Mouse (Mus musculus) hindbrain, embryonic 13.5 days (tissue): ENCODE measurements around the gene Calcrl. TPM values are rescaled to one million over a fixed set of nuclear protein-coding genes. Genes with fewer than 3 reads are reported as not detected.

Source experiments
- ATAC-seq: fragments of 200-750 bp; cut with Nextera tagmentation; 2 replicates; pipeline ENCODE4 v1.8.0; 2017; ENCODE audit warnings: moderate TSS enrichment; ENCODE audit not compliant: low FRiP score
- H3K27ac ChIP-seq: fragments of 300-500 bp; sonication (generic); 2 replicates; pipeline ENCODE4 v1.5.1; 2015; ENCODE audit warnings: inconsistent platforms, mild to moderate bottlenecking, moderate library complexity
- H3K27me3 ChIP-seq: fragments of 300-500 bp; sonication (generic); 2 replicates; pipeline ENCODE4 v1.6.1; 2015; ENCODE audit warnings: mild to moderate bottlenecking, inconsistent platforms
- H3K36me3 ChIP-seq: fragments of 300-500 bp; sonication (generic); 2 replicates; pipeline ENCODE4 v1.6.1; 2015; ENCODE audit warnings: mild to moderate bottlenecking, inconsistent platforms
- H3K4me1 ChIP-seq: fragments of 300-500 bp; sonication (generic); replicated peaks from 2 replicates; pipeline ENCODE4 v1.6.1; 2015; ENCODE audit warnings: inconsistent platforms
- H3K4me2 ChIP-seq: fragments of 300-500 bp; sonication (generic); 2 replicates; pipeline ENCODE4 v1.6.1; 2015; ENCODE audit warnings: inconsistent platforms, mild to moderate bottlenecking, moderate library complexity
- H3K4me3 ChIP-seq: fragments of 300-500 bp; sonication (generic); 2 replicates; pipeline ENCODE4 v1.5.1; 2015; ENCODE audit warnings: mild to moderate bottlenecking, inconsistent platforms
- H3K9ac ChIP-seq: fragments of 300-500 bp; sonication (generic); 2 replicates; pipeline ENCODE4 v1.6.1; 2015; ENCODE audit warnings: mild to moderate bottlenecking, inconsistent platforms
- H3K9me3 ChIP-seq: fragments of 300-500 bp; sonication (generic); 2 replicates; pipeline ENCODE4 v1.6.1; 2016; ENCODE audit warnings: inconsistent platforms
- WGBS: fragments of 180-500 bp; shearing (Covaris S2); methylation state at CpG from one replicate; pipeline ENCODE4 v1.1.7; 2015; 5-methylcytosine and 5-hydroxymethylcytosine counted together
- polyA plus RNA-seq: library from polyadenylated mRNA; unstranded; fragments of >200 nt; fragmentation: Nextera tagmentation; extraction: Ambion mirVana; gene quantifications from 2 replicates; pipeline ENCODE4 v1.2.1, GENCODE M21; 2015

Calcrl gene
- 12.5 and 14.2 TPM in 2 replicates for polyA plus RNA-seq

DNA sequence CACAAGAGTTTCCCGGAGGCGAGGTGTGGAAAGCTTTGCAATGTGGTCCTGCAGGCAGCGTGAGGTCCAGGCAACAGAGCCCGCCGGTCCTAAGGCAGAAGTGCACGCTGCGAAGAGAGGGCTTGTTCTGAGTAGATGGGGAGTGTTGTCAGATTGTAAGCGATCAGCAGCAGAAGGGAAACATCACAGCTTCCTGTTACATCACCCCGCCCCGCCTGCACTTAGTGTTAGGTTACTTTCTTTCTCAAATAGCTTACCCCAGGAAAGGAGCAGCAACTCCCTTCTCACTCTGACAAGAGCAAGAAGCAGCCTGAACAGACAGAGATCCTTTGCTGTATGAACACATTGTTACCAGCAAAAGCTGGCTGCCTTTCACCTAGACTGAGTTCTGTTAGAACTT lies at the start of gene Calcrl:
TSS of gene Calcrl (minus strand) at position 274 of the 400 bp plus-strand sequence.
- Histone ChIP-seq H3K4me2 (peak within 1 kb of the TSS; percentile 47), H3K27me3 (no peaks in the 10 kb centered on the region), H3K27ac (no peak within 1 kb of the TSS), H3K4me3 (peak within 1 kb of the TSS; percentile 30), H3K9ac (peak within 1 kb of the TSS; percentile 31; the same call in 1 of the 2 replicates), H3K36me3 (no peaks in the 10 kb centered on the region), H3K4me1 (0 out of 2 replicates have a peak, but pooled peaks cover 2% of the 10 kb centered on the region), H3K9me3 (no peaks in the 10 kb centered on the region)
- WGBS = 1% methylated on average over 10 of the region's 10 CpGs
- 0 out of 2 replicates have a peak, but pooled peaks have one; percentile 59 for ATAC-seq

DNA sequence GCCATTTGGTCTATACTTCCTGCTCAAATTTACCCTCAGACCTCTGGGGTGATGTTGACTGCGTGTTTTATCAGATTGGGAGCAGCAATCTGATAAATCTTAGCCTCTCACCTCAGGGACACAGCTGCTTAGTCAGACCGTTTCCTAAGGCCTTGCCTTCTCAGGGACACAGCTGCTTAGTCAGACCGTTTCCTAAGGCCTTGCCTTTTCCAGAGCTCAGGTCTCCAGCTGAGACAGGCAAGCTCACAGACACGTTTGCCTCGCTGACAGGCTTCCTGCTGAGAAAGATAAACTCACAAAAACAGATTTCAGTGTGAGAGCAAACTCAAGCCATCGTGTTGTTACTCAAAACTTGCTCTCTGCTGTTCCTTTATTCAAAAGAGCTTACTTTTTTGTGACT lies 49.4 kb upstream of the Calcrl start:
- Histone ChIP-seq H3K27ac (no peak overlapping the region), H3K36me3 (no peaks in the 10 kb centered on the region), H3K27me3 (no peaks in the 10 kb centered on the region), H3K4me2 (no peak overlapping the region), H3K9me3 (no peaks in the 10 kb centered on the region), H3K9ac (no peak overlapping the region), H3K4me1 (no peaks in the 10 kb centered on the region; the same call in 1 of the 2 replicates), H3K4me3 (no peak overlapping the region)
- 10% methylated on average over 6 of the region's 6 CpGs for WGBS
- no peak for ATAC-seq

DNA sequence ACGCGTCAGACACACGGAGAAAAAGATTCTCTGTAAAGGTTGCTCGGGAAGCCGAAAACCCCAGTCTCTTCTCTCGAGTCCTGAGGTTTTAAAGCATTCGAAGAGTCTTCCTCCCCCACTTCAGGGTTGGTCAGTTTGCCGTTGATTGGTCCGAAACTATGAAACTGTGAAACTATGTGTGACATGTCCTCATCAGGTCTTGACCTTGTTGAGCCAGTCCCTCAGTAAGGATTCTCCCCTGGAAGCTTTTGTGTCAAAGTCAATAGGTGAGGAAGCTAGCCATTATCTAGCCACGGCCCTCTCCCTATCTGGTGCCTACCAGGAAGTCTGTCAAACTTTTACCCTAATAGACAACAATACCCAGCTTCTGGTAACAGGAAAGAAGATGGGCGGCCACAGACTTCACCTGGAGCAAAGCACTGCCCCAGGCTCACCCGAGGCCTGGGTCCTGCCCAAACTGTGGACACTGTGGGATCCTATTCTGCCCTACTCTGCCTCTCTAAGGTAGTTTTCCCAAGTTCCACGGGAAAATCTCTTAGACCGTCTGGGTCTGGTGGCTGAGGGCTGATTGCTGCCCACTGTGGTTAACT lies 48.8 kb upstream of the Calcrl start:
- H3K4me1 ChIP-seq = no peaks in the 10 kb centered on the region; the same call in 1 of the 2 replicates
- H3K4me2 ChIP-seq = no peak overlapping the region
- no peak overlapping the region for H3K9ac ChIP-seq
- no peak overlapping the region for H3K4me3 ChIP-seq
- H3K27ac ChIP-seq = no peak overlapping the region
- H3K36me3 ChIP-seq = no peaks in the 10 kb centered on the region
- no peaks in the 10 kb centered on the region for H3K27me3 ChIP-seq
- H3K9me3 ChIP-seq = no peaks in the 10 kb centered on the region
- 79% methylated on average over 14 of the region's 14 CpGs for WGBS
- no peak for ATAC-seq

DNA sequence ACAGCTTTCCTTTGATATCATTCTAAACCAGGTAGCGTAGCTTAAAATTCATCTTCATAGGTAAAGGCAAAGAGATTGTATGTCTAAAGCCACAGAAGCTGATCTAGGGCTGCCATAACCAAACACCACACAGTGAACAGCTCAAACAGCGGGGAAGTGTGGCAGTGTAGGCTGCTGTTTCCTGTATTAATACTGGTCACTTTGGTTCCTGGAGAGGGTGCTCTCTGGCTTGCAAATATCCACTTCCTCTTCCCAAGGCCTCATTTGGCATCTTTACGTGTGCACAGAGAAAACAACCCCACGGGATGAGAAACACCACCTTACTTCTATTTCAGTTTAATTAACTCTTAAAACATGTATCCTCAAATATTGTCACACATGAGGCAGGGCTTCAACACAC lies 42.2 kb upstream of the Calcrl start:
- WGBS = 91% methylated on average over 4 of the region's 4 CpGs
- Histone ChIP-seq H3K4me1 (no peaks in the 10 kb centered on the region), H3K27ac (no peak overlapping the region), H3K4me2 (no peak overlapping the region), H3K27me3 (no peaks in the 10 kb centered on the region), H3K36me3 (no peaks in the 10 kb centered on the region), H3K9me3 (no peaks in the 10 kb centered on the region), H3K9ac (no peak overlapping the region), H3K4me3 (no peak overlapping the region)
- no peak for ATAC-seq

DNA sequence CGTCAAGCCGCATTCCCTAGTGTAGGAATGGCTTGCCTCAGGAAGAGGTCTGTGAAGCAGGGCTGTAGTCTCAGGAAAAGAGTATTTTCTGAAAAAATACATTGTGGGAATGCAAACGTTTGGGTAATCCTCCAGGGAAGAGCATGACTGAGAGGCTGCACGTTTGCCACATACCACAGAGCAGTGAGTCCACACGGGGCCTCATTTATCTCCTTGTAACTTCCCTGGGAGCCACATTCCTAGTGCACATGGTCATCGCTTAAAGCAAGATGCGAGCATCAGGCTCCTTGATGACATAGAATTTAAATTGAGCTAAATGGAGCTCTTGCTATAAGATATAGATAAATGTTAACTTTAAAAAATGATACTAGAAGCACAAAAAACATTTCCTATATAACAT lies 39.7 kb upstream of the Calcrl start:
- no peak overlapping the region for H3K27ac ChIP-seq
- 60% methylated on average over 7 of the region's 7 CpGs for WGBS
- H3K27me3 ChIP-seq = no peaks in the 10 kb centered on the region
- no peaks in the 10 kb centered on the region for H3K9me3 ChIP-seq
- H3K4me1 ChIP-seq = no peaks in the 10 kb centered on the region
- no peak overlapping the region for H3K9ac ChIP-seq
- no peak overlapping the region for H3K4me3 ChIP-seq
- no peak for ATAC-seq
- no peak overlapping the region for H3K4me2 ChIP-seq
- H3K36me3 ChIP-seq = no peaks in the 10 kb centered on the region

DNA sequence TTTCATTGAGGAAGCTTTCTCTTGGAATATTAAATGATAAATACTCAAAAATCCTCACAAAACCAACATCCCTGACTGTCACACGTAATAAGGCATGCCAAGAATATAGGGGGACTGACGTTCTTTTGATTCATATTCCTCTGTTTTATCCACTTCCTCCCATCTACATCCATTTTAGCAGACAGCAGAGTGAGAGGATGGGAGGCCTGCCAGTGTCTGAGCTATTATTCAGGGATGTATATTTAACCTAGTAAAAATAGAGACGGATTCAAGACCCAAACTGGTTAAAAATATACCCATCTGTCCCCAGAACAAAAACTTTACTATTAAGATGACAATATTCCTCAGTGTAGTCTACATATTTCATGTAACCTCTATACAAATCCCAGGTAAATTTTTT lies 37.2 kb upstream of the Calcrl start:
- H3K9me3 ChIP-seq = no peaks in the 10 kb centered on the region
- no peak for ATAC-seq
- no peak overlapping the region for H3K9ac ChIP-seq
- no peak overlapping the region for H3K27ac ChIP-seq
- H3K4me1 ChIP-seq = no peaks in the 10 kb centered on the region
- H3K27me3 ChIP-seq = no peaks in the 10 kb centered on the region
- no peak overlapping the region for H3K4me3 ChIP-seq
- H3K4me2 ChIP-seq = no peak overlapping the region
- no peaks in the 10 kb centered on the region for H3K36me3 ChIP-seq
- WGBS = 95% methylated on average over 3 of the region's 3 CpGs

DNA sequence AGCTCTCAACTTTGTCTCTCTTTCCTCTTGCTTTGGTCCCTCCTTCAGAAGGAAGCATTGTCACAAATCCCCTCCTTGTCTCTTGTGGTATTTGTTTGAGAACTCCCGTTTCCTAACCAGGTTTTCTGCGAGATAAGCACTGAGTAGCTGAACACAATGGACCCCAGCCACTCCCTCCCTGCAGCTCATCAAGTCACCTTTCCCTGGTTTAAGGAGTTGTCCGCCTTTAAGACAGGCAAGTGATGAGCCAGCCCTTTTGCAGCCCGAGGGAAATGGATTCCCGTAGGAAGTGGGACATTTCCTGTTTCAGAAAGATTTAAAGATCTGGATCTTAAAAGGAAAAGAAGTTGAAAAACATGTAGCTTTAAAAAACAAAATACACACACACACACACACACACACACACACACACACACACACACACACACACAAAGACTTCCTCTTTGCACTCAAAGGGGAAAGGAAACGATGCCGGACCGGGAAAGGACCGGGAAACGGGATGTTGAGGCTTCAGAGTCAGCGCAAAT lies 34.5 kb upstream of the Calcrl start:
- Histone ChIP-seq H3K36me3 (no peaks in the 10 kb centered on the region), H3K4me2 (no peak overlapping the region), H3K27me3 (no peaks in the 10 kb centered on the region), H3K4me1 (no peaks in the 10 kb centered on the region), H3K9ac (no peak overlapping the region), H3K4me3 (no peak overlapping the region), H3K27ac (no peak overlapping the region), H3K9me3 (no peaks in the 10 kb centered on the region)
- 75% methylated on average over 11 of the region's 11 CpGs for WGBS
- no peak for ATAC-seq

DNA sequence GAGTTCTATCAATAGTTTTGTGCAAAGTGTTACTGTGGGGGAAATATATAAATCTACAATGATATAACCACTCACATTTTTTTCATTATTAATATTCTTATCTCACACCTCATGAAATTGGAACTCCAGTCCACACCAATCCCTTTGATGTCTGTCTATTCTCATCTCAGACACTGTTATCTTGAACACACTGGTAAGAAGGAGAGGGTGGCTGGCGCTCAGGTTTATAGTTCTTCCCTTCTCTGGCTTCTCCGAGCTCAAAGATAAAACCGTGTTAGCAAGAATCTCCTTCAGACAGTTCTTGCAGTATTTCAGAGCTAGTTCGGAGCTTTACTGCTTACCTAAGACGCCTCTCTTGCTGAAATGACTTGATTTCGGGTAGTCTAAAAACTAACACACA lies 32.0 kb upstream of the Calcrl start:
- Histone ChIP-seq H3K27me3 (no peaks in the 10 kb centered on the region), H3K9ac (no peak overlapping the region), H3K4me2 (no peak overlapping the region), H3K4me1 (no peaks in the 10 kb centered on the region), H3K36me3 (no peaks in the 10 kb centered on the region), H3K4me3 (no peak overlapping the region), H3K9me3 (no peaks in the 10 kb centered on the region), H3K27ac (no peak overlapping the region)
- ATAC-seq = no peak
- WGBS = 88% methylated on average over 6 of the region's 6 CpGs

DNA sequence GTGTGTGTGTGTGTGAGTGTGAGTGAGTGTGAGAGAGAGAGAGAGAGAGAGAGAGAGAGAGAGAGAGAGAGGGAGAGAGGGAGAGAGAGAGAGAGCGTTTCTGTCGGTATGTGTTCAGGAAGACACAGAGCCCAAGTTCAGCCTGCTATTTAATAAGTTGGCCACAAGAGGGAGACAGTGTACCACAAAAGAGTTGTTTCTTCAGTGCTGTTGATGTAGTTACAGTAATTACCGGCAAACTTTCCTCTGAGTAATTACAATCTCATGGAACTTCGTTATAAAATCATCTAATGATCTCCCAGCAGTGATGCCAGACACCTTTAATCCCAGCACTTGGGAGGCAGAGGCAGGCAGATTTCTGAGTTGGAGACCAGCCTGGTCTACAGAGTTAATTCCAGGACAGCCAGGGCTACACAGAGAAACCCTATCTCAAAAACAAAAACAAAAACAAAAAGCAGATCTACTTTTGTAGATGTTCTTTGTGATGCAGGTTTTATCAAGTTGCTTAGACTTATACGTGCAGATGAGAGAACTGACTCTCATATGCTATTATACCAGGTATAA lies 30.1 kb upstream of the Calcrl start:
- no peaks in the 10 kb centered on the region for H3K4me1 ChIP-seq
- no peak; the same call in 1 of the 2 replicates for ATAC-seq
- H3K36me3 ChIP-seq = no peaks in the 10 kb centered on the region
- no peak overlapping the region for H3K4me2 ChIP-seq
- WGBS = 12% methylated on average over 5 of the region's 5 CpGs
- H3K27ac ChIP-seq = no peak overlapping the region
- no peak overlapping the region for H3K4me3 ChIP-seq
- no peaks in the 10 kb centered on the region for H3K27me3 ChIP-seq
- no peaks in the 10 kb centered on the region for H3K9me3 ChIP-seq
- H3K9ac ChIP-seq = no peak overlapping the region

DNA sequence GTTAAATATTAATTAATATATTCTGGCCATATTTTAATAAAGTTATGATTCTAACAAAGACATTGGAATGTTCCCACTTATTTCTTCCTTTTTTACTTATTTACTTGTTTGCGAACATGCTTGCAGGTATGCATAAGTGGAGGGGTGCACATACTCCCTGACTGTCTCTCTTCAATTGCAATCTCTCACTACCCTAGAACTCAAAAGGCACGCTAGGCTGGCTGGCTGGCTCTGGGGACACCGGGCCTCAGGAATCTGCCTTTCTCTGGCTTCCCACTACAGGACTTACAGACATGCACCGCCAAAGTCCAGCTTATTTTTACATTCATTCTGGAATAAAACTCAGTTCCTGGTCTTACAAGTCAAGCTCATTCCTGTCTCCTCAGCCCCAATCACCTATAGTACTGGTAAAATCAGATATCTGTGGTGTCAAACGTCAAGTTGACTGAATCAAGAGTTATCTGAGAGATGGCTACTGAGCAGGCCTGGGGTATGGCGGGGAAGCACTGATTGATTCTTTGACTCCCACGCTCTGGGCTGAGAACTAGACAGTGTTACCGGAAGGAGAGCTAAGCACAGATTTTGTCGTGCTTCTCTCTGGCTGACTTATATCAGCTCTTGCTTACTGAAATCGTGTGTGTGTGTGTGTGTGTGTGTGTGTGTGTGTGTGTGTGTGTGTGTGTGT lies 29.5 kb upstream of the Calcrl start:
- H3K4me2 ChIP-seq = no peak overlapping the region
- ATAC-seq = 0 out of 2 replicates have a peak, but pooled peaks have one; percentile 39
- H3K36me3 ChIP-seq = no peaks in the 10 kb centered on the region
- 65% methylated on average over 10 of the region's 10 CpGs for WGBS
- H3K9ac ChIP-seq = no peak overlapping the region
- no peaks in the 10 kb centered on the region for H3K4me1 ChIP-seq
- H3K27me3 ChIP-seq = no peaks in the 10 kb centered on the region
- no peaks in the 10 kb centered on the region for H3K9me3 ChIP-seq
- no peak overlapping the region for H3K27ac ChIP-seq
- H3K4me3 ChIP-seq = no peak overlapping the region

DNA sequence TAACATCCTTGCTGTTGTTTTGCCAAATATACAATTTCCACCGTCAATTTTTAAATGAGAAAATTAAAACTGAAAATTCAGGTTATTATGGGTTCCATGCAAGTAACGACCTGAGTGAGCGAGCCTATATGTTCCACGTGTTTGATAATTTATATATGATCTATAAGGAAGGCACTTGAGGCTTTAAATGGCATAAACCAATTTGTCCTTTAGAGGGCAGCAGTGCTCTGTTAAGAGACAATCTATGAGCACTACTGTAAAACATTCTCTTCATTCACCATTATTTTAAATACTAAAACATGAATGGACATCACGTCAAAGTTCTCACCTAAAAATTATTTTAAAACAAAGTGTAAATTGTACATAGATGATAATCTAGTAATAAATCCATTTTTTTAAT lies 28.8 kb upstream of the Calcrl start:
- H3K4me1 ChIP-seq = no peaks in the 10 kb centered on the region
- 13% methylated on average over 5 of the region's 5 CpGs for WGBS
- peak; percentile 59 for ATAC-seq

DNA sequence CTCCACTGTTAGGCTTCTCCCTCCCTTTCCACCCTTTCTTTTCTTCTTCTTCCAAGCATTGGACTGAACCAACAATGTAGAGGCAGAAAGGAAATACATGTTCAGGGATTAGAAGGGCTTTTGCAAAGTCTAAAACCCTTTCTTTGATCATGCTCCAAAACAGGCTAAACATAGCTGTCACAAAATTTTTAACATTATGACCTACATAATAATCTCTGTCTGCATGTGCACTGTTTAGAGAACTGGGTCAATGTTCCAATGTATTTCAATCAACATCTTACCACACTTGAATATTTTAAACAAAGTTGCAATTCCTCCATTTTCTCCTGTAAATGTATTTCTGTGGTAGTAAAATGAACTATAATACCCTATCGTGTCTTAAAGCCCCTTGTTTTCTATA lies 20.3 kb upstream of the Calcrl start:
- no peak for ATAC-seq
- Histone ChIP-seq H3K27ac (no peak overlapping the region), H3K36me3 (no peaks in the 10 kb centered on the region), H3K4me3 (no peak overlapping the region), H3K4me1 (no peaks in the 10 kb centered on the region), H3K9ac (no peak overlapping the region), H3K4me2 (no peak overlapping the region), H3K27me3 (no peaks in the 10 kb centered on the region), H3K9me3 (no peaks in the 10 kb centered on the region)
- WGBS = 89% methylated on average over 1 of the region's 1 CpGs

More for the DNA sequence above, 28.8 kb upstream of the Calcrl start:
- Histone ChIP-seq H3K27ac (no peak overlapping the region), H3K36me3 (no peaks in the 10 kb centered on the region), H3K4me2 (no peak overlapping the region), H3K9ac (no peak overlapping the region), H3K4me3 (no peak overlapping the region), H3K27me3 (no peaks in the 10 kb centered on the region), H3K9me3 (no peaks in the 10 kb centered on the region)
